Mouse (Mus musculus) MEL (cell line): Measurements from ENCODE around the gene Car4. TPM values are rescaled to one million over a fixed set of nuclear protein-coding genes. Genes with fewer than 3 reads are reported as not detected.

ENCODE experiments used
- DNase-seq: peaks from one replicate; pipeline ENCODE4 v3.0.0; 2011; ENCODE audit warnings: low read depth, low spot score
- H3K27ac ChIP-seq: 2 replicates; pipeline ENCODE4 v1.5.1; 2012; ENCODE audit warnings: low read depth, mild to moderate bottlenecking, control low read depth, low read length, moderate library complexity; ENCODE audit not compliant: control insufficient read depth
- H3K27me3 ChIP-seq, 2 experiments: fragments of 150-350 bp in 1 of 2; sonication (generic) in 1 of 2; 2 replicates each; pipeline ENCODE4 v1.6.1; 2012; ENCODE audit warnings: low read length in 2 of 2, mild to moderate bottlenecking in 2 of 2, improper control_type of control experiment in 1 of 2, moderate library complexity in 1 of 2; ENCODE audit not compliant: insufficient read depth in 2 of 2, control insufficient read depth in 1 of 2
- H3K36me3 ChIP-seq, 2 experiments: 2 replicates each; pipeline ENCODE4 v1.6.1; 2012 to 2014; ENCODE audit warnings: low read length in 2 of 2, improper control_type of control experiment in 1 of 2, inconsistent platforms in 1 of 2, mild to moderate bottlenecking in 1 of 2; ENCODE audit not compliant: insufficient read depth in 2 of 2, control insufficient read depth in 1 of 2
- H3K4me1 ChIP-seq, 2 experiments: fragments of 150-350 bp in 1 of 2; sonication (generic) in 1 of 2; 2 replicates each; pipeline ENCODE4 v1.6.1; 2012; ENCODE audit warnings: low read length in 2 of 2, improper control_type of control experiment in 1 of 2, mild to moderate bottlenecking in 1 of 2; ENCODE audit not compliant: insufficient read depth in 2 of 2, control insufficient read depth in 1 of 2
- H3K4me3 ChIP-seq, 2 experiments: fragments of 150-350 bp in 1 of 2; sonication (generic) in 1 of 2; 2 replicates each; pipeline ENCODE4 v1.5.1; 2012; ENCODE audit warnings: low read depth in 2 of 2, low read length in 2 of 2, mild to moderate bottlenecking in 2 of 2, moderate library complexity in 2 of 2, control low read depth in 1 of 2, improper control_type of control experiment in 1 of 2; ENCODE audit not compliant: control insufficient read depth in 1 of 2, insufficient read depth in 1 of 2
- H3K79me2 ChIP-seq: 2 replicates; pipeline ENCODE4 v1.6.1; 2012; ENCODE audit warnings: mild to moderate bottlenecking, low read length, moderate library complexity; ENCODE audit not compliant: control insufficient read depth, poor library complexity, insufficient read depth
- H3K9ac ChIP-seq: 2 replicates; pipeline ENCODE4 v1.6.1; 2012; ENCODE audit warnings: low read depth, mild to moderate bottlenecking, control low read depth, low read length, moderate library complexity; ENCODE audit not compliant: control insufficient read depth, poor library complexity, severe bottlenecking
- H3K9me3 ChIP-seq: fragments of 150-350 bp; sonication (generic); replicated peaks from 2 replicates; pipeline ENCODE4 v1.6.1; 2012; ENCODE audit warnings: mild to moderate bottlenecking, low read length, improper control_type of control experiment, moderate library complexity; ENCODE audit not compliant: insufficient read depth
- BHLHE40 ChIP-seq: IDR thresholded peaks from 2 replicates; pipeline ENCODE4 v1.6.1; 2012; ENCODE audit warnings: low read depth, mild to moderate bottlenecking, inconsistent platforms, low read length, improper control_type of control experiment, borderline replicate concordance
- CHD1 ChIP-seq: IDR thresholded peaks from 2 replicates; pipeline ENCODE4 v1.6.1; 2012; ENCODE audit warnings: low read depth, mild to moderate bottlenecking, inconsistent platforms, low read length, improper control_type of control experiment
- CTCF ChIP-seq, 3 experiments: IDR thresholded peaks in 2 of 3; conservative IDR thresholded peaks in 1 of 3; 2 replicates each; pipeline ENCODE4 v1.5.1; 2011 to 2012; ENCODE audit warnings: low read length in 3 of 3, low read depth in 2 of 3, mild to moderate bottlenecking in 2 of 3, improper control_type of control experiment in 1 of 3, inconsistent platforms in 1 of 3, mixed read lengths in 1 of 3, moderate library complexity in 1 of 3; ENCODE audit not compliant: control insufficient read depth in 1 of 3, insufficient read depth in 1 of 3, poor library complexity in 1 of 3, severe bottlenecking in 1 of 3
- E2F4 ChIP-seq: IDR thresholded peaks from 2 replicates; pipeline ENCODE4 v1.6.1; 2011; ENCODE audit warnings: low read depth, low read length, improper control_type of control experiment, borderline replicate concordance
- ELF1 ChIP-seq: IDR thresholded peaks from 2 replicates; pipeline ENCODE4 v1.6.1; 2014; ENCODE audit warnings: low read depth, mild to moderate bottlenecking, inconsistent platforms, low read length, improper control_type of control experiment, moderate library complexity
- ETS1 ChIP-seq: IDR thresholded peaks from 2 replicates; pipeline ENCODE4 v1.6.1; 2012; ENCODE audit warnings: low read depth, mild to moderate bottlenecking, inconsistent platforms, low read length, improper control_type of control experiment, moderate library complexity
- GATA1 ChIP-seq: IDR thresholded peaks from 2 replicates; pipeline ENCODE4 v1.6.1; 2011; ENCODE audit warnings: low read depth, low read length, improper control_type of control experiment
- HCFC1 ChIP-seq: IDR thresholded peaks from 2 replicates; pipeline ENCODE4 v1.6.1; 2012; ENCODE audit warnings: low read depth, mild to moderate bottlenecking, inconsistent platforms, low read length, improper control_type of control experiment, moderate library complexity
- KAT2A ChIP-seq: conservative IDR thresholded peaks from 2 replicates; pipeline ENCODE4 v1.6.1; 2012; ENCODE audit warnings: low read depth, low read length, improper control_type of control experiment, inconsistent platforms
- MAFK ChIP-seq: IDR thresholded peaks from 2 replicates; pipeline ENCODE4 v1.6.1; 2011; ENCODE audit warnings: low read depth, mild to moderate bottlenecking, low read length, improper control_type of control experiment, borderline replicate concordance
- MEF2A ChIP-seq: IDR thresholded peaks from 2 replicates; pipeline ENCODE4 v1.6.1; 2014; ENCODE audit warnings: low read depth, mild to moderate bottlenecking, inconsistent platforms, low read length, improper control_type of control experiment; ENCODE audit not compliant: poor library complexity, insufficient replicate concordance, severe bottlenecking; ENCODE audit errors: extremely low read depth
- MXI1 ChIP-seq: IDR thresholded peaks from 2 replicates; pipeline ENCODE4 v1.6.1; 2011; ENCODE audit warnings: mild to moderate bottlenecking, low read depth, low read length, improper control_type of control experiment
- MYB ChIP-seq: IDR thresholded peaks from 2 replicates; pipeline ENCODE4 v1.6.1; 2011; ENCODE audit warnings: mild to moderate bottlenecking, low read depth, low read length, improper control_type of control experiment
- NELFE ChIP-seq: IDR thresholded peaks from 2 replicates; pipeline ENCODE4 v1.6.1; 2011; ENCODE audit warnings: low read depth, low read length, improper control_type of control experiment
- NRF1 ChIP-seq: IDR thresholded peaks from 2 replicates; pipeline ENCODE4 v1.6.1; 2014; ENCODE audit warnings: low read depth, mild to moderate bottlenecking, inconsistent platforms, low read length, improper control_type of control experiment, moderate library complexity; ENCODE audit not compliant: poor library complexity, insufficient read depth, severe bottlenecking
- POLR2A ChIP-seq, 2 experiments: IDR thresholded peaks; 2 replicates each; pipeline ENCODE4 v1.6.1; 2011 to 2012; ENCODE audit warnings: low read length in 2 of 2, mild to moderate bottlenecking in 2 of 2, control low read depth in 1 of 2, improper control_type of control experiment in 1 of 2, low read depth in 1 of 2, moderate library complexity in 1 of 2; ENCODE audit not compliant: control insufficient read depth in 1 of 2, insufficient read depth in 1 of 2, poor library complexity in 1 of 2
- POLR2AphosphoS2 ChIP-seq: IDR thresholded peaks from 2 replicates; pipeline ENCODE4 v1.6.1; 2011; ENCODE audit warnings: low read length, improper control_type of control experiment
- POLR2AphosphoS5 ChIP-seq: IDR thresholded peaks from 2 replicates; pipeline ENCODE4 v1.6.1; 2012; ENCODE audit warnings: low read depth, borderline replicate concordance, mild to moderate bottlenecking, inconsistent platforms, low read length, moderate library complexity, mixed read lengths
- RAD21 ChIP-seq: IDR thresholded peaks from 2 replicates; pipeline ENCODE4 v1.6.1; 2011; ENCODE audit warnings: mild to moderate bottlenecking, low read depth, low read length, improper control_type of control experiment
- SIN3A ChIP-seq: IDR thresholded peaks from 2 replicates; pipeline ENCODE4 v1.6.1; 2012; ENCODE audit warnings: low read length, improper control_type of control experiment, inconsistent platforms
- TCF12 ChIP-seq: IDR thresholded peaks from 2 replicates; pipeline ENCODE4 v1.6.1; 2014; ENCODE audit warnings: low read depth, mild to moderate bottlenecking, inconsistent platforms, low read length, improper control_type of control experiment, moderate library complexity
- ZMIZ1 ChIP-seq: IDR thresholded peaks from 2 replicates; pipeline ENCODE4 v1.6.1; 2012; ENCODE audit warnings: low read depth, mild to moderate bottlenecking, inconsistent platforms, low read length, improper control_type of control experiment, moderate library complexity
- ZNF384 ChIP-seq: IDR thresholded peaks from 2 replicates; pipeline ENCODE4 v1.6.1; 2012; ENCODE audit warnings: low read depth, mild to moderate bottlenecking, inconsistent platforms, low read length, improper control_type of control experiment
- polyA plus RNA-seq, 2 experiments: library from polyadenylated mRNA; stranded (reverse) in 1 of 2; unstranded in 1 of 2; fragments of >175 nt in 1 of 2; fragments of >200 nt in 1 of 2; gene quantifications; 2 replicates each; pipeline versions ENCODE4 v1.2.1 to v1.2.4; 2012; ENCODE audit warnings: low replicate concordance in 2 of 2, low read depth in 1 of 2; ENCODE audit not compliant: insufficient read length in 2 of 2, insufficient read depth in 1 of 2, missing spikeins in 1 of 2
- total RNA-seq: library from RNA; depleted of rRNA; stranded (reverse); fragments of 300-350 nt; gene quantifications from 2 replicates; pipeline ENCODE4 v1.2.3, GENCODE M21; 2012

Gene Car4
- total and polyA plus RNA-seq, 3 experiments: not detected

GRCm38 (mm10) chr11:84945841-84946240 lies 11.7 kb upstream of the Car4 start:
- Histone ChIP-seq H3K27me3 (peaks cover 3 to 10% of the 10 kb centered on the region in 2 experiments), H3K79me2 (no peaks in the 10 kb centered on the region), H3K9ac (no peak overlapping the region), H3K27ac (no peak overlapping the region), H3K9me3 (no peaks in the 10 kb centered on the region), H3K4me3 (no peak overlapping the region), H3K36me3 (no peaks in the 10 kb centered on the region), H3K4me1 (no peaks in the 10 kb centered on the region)
- TF ChIP-seq GATA1 (no peak), HCFC1 (no peak), MXI1 (no peak), POLR2AphosphoS5 (no peak), POLR2A (IDR thresholded peaks at IDR 0.05; ENCODE audit: control insufficient read depth in 1 of 2, insufficient read depth in 1 of 2, low read depth in 1 of 2, low read length in 2 of 2, poor library complexity in 1 of 2) (no peak), NELFE (no peak), ELF1 (no peak), MEF2A (no peak), ZMIZ1 (no peak), E2F4 (no peak), ETS1 (no peak), CTCF (IDR thresholded peaks at IDR 0.05 in 2 of 3, conservative IDR thresholded peaks at IDR 0.05 in 1 of 3; ENCODE audit: control insufficient read depth in 1 of 3, insufficient read depth in 1 of 3, low read depth in 2 of 3, low read length in 3 of 3, poor library complexity in 1 of 3, severe bottlenecking in 1 of 3) (no peak), TCF12 (no peak), SIN3A (no peak), NRF1 (no peak), POLR2AphosphoS2 (no peak), CHD1 (no peak), RAD21 (no peak), MYB (no peak)
- DNase-seq: no peak

DNA sequence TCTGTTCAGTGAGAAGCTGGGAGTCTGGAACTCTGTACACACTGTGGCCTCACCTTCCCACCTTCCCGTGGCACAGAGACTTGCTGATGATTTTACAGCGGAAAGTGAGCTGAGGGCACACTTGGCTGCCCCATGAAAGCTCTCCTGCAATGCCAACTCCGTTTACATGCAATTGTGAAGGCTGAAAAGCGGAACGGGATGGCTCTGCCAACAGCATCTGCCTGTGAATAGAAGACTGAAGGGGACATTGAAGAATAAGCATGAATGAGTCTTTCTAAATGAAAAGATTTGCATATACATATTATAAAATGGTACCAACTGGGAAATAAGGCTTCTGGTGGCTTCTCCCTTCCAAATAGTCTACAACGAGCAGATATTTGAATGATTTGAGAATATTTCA lies 10.4 kb upstream of the Car4 start:
- H3K27me3 ChIP-seq: peaks cover 3 to 13% of the 10 kb centered on the region in 2 experiments
- no peaks in the 10 kb centered on the region for H3K79me2 ChIP-seq
- no peak overlapping the region for H3K4me3 ChIP-seq
- no peaks in the 10 kb centered on the region for H3K36me3 ChIP-seq
- no peaks in the 10 kb centered on the region for H3K4me1 ChIP-seq
- H3K9me3 ChIP-seq: no peaks in the 10 kb centered on the region
- DNase-seq: no peak
- no peak overlapping the region for H3K9ac ChIP-seq
- TF ChIP-seq E2F4 (no peak), KAT2A (no peak), ZNF384 (no peak), MAFK (no peak), MXI1 (no peak), MEF2A (no peak), ZMIZ1 (no peak), BHLHE40 (no peak)
- H3K27ac ChIP-seq: no peak overlapping the region
